Mouse (Mus musculus): ENCODE data around the gene Otud7a.

The Otud7a gene

GRCm38 (mm10) chr7:63780821-63781220 lies 336.3 kb downstream of the Otud7a start:
- DNase-seq (ENCODE audit: low spot score): no peak

DNA sequence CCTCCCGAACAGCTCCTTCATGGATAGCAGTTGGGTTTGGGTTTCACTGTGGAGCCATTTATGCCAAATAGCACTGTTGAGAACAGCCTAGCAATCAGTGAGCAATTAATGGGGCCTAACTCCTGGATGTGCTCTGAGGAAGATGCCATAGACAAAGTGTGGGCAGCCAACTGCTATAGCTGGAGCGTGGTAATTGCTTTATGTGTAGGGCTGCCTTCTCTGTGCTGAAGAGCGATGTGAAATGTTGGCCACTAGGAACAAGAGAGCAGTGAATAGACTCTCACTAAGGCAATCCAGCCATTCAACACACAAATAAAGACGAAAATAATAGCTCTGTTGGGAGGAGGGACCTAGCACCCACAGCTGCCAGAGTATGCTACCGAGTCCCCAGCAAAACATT lies 345.2 kb downstream of the Otud7a start:
- DNase-seq (ENCODE audit: low spot score): no peak

DNA sequence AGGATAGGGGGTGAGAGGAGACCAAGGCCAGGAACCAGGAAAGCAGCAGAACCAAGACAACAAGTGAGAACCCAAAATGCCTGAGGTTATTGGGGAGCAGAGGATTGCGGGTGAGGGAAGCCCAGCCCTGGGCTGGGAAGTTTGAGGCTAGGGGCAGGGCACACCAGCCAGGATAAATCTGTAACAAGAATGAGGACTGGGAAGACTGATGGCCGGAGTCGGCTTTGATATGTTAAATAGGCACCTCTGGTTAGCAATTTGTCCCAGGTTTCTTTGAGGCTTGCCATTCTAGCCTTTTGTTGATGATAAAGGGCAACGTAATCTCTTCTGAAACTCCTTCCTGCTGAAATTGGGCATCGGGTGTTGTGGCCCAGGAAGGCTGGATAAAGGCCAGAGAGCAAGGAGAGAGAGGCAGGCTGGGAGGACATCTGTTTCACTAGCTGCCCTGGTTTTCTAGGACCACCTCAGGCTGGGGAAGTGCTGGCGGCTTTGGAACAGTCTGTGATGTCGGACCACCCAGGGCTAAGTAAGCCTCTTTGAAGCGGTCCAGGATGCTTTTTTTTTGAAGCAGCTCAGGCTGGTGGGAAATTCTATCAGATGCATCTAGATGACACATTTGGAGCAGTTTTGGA lies 351.6 kb downstream of the Otud7a start:
- no peak for DNase-seq (ENCODE audit: low spot score)

DNA sequence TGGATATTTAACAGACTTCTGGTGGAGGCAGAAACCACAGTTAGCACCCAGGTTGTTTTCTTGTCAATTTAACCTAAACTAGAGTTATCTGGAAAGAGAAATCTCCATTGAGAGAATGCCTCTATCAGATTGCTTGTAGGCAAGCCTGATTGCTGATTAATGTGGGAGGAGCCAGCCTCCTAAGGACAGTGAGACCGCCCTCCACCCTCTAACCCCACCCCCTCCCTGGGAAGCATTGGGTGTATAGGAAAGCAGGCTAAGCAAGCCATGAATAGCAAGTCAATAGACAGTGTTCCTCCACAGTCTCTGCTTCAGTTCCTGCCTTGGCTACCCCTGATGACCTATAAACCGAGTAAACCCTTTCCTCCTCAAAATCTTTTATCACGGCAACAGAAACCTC lies 353.9 kb downstream of the Otud7a start:
- DNase-seq (ENCODE audit: low spot score): peak; percentile 23

DNA sequence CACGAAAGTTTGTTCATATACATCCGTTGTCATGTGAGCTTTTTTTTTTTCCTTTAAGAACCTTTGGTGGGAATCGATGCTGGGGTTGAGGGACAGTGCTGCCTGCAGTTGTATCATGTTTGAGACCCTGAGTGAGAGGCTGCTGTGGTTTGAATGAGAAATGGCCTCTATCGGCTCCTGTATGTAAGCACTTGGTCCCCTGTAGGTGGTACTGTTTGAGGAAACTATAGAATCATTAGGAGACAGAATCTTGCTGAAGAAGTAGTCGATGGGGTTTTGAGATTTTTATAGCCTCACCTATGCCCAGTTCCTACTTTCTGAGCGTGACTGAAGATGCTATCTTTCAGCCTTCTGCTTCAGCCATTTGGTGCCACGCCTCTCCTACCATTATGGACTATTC lies 354.8 kb downstream of the Otud7a start:
- DNase-seq (ENCODE audit: low spot score): peak; percentile 18

DNA sequence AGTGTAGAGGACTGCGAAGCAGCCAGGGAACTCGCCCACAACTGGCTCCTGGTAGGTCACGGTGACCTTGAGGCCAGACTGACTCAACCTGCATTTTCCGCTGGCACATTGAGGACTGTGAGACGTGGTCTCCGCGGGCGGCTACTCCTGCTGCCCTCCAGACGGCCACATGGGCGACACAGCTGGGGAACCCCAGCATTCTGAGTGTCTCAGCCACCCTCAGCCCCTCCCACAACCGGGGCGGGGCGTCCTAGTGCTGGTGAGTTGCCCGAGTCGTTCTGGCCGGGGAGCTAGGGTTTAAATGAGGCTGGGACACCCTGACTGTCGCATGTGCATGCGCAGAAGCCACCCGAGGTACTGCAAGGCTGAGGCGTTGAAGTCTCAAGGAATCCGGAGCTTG lies 358.2 kb downstream of the Otud7a start:
- peak; percentile 79 for DNase-seq (ENCODE audit: low spot score)

Data from testis, postnatal 10 days (tissue).